Mouse (Mus musculus) spleen, adult 2 months (tissue): ENCODE measurements around the gene Trmt112.

Experiments
- CTCF ChIP-seq: fragments of 200-500 bp; IDR thresholded peaks from 2 replicates; pipeline ENCODE4 v1.5.1; 2011; ENCODE audit warnings: mild to moderate bottlenecking, inconsistent platforms; ENCODE audit not compliant: insufficient read depth, insufficient read length, insufficient replicate concordance; ENCODE audit errors: extremely low read depth
- POLR2A ChIP-seq: fragments of 200-500 bp; IDR thresholded peaks from 2 replicates; pipeline ENCODE4 v1.6.1; 2011; ENCODE audit warnings: low read depth, low read length, inconsistent platforms

DNA sequence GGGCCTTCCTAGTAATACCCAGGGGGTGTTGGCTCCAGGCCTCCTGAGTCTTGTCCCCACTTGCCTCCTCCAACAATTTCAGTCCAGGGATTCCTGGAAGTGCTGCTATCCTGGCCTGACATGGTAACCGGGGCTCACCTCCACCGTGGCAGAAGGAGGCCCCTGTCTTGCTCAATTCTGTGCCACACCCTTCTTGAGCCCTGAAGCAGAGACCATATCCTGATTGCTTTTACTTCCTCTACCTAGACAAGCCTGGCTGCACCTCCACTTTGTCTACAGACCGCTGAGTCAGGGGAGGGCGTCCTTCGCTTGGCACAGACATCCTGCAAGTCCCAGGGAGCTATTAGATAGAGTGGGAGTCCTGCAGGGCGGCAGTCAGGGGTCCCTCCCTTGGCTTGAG, 48.8 kb upstream of the Trmt112 start:
- no peak for TF ChIP-seq CTCF
- TF ChIP-seq POLR2A = no peak
